Mouse (Mus musculus) ES-E14 (cell line): Measurements from ENCODE around the gene Knop1. TPM values are rescaled to one million over a fixed set of nuclear protein-coding genes. Genes with fewer than 3 reads are reported as not detected.

ENCODE experiments used
- DNase-seq: peaks from one replicate; pipeline ENCODE4 v3.0.0-alpha.2; 2013; ENCODE audit warnings: low read depth, low spot score
- H3K27ac ChIP-seq: 2 replicates; pipeline ENCODE4 v1.5.1; 2012; ENCODE audit warnings: low read depth, mild to moderate bottlenecking, low read length, moderate library complexity, mixed read lengths; ENCODE audit not compliant: poor library complexity, insufficient read depth, severe bottlenecking
- H3K36me3 ChIP-seq: 2 replicates; pipeline ENCODE4 v1.6.1; 2012; ENCODE audit warnings: mild to moderate bottlenecking, low read length, moderate library complexity, mixed read lengths; ENCODE audit not compliant: control insufficient read depth, poor library complexity, insufficient read depth, severe bottlenecking
- H3K4me1 ChIP-seq, 2 experiments: fragments of 150-350 bp in 1 of 2; sonication (generic) in 1 of 2; 2 replicates each; pipeline ENCODE4 v1.6.1; 2012; ENCODE audit warnings: low read length in 2 of 2, mild to moderate bottlenecking in 1 of 2, mixed read lengths in 1 of 2; ENCODE audit not compliant: control insufficient read depth in 2 of 2, insufficient read depth in 2 of 2, poor library complexity in 1 of 2
- H3K4me3 ChIP-seq, 2 experiments: fragments of 150-350 bp in 1 of 2; sonication (generic) in 1 of 2; 2 replicates each; pipeline ENCODE4 v1.5.1; 2012; ENCODE audit warnings: low read length in 2 of 2, low read depth in 1 of 2, mild to moderate bottlenecking in 1 of 2, mixed read lengths in 1 of 2; ENCODE audit not compliant: insufficient read depth in 1 of 2, poor library complexity in 1 of 2, severe bottlenecking in 1 of 2
- H3K9ac ChIP-seq: 2 replicates; pipeline ENCODE4 v1.6.1; 2012; ENCODE audit warnings: low read depth, mild to moderate bottlenecking, low read length, mixed read lengths; ENCODE audit not compliant: poor library complexity, insufficient read depth, severe bottlenecking
- H3K9me3 ChIP-seq: fragments of 150-350 bp; sonication (generic); 2 replicates; pipeline ENCODE4 v1.6.1; 2012; ENCODE audit warnings: low read depth, mild to moderate bottlenecking, low read length; ENCODE audit not compliant: control insufficient read depth, insufficient read depth
- CHD2 ChIP-seq: IDR thresholded peaks from 2 replicates; pipeline ENCODE4 v1.6.1; 2014; ENCODE audit warnings: mild to moderate bottlenecking, low read depth, low read length, inconsistent platforms
- HCFC1 ChIP-seq: IDR thresholded peaks from 2 replicates; pipeline ENCODE4 v1.6.1; 2012; ENCODE audit warnings: low read length, inconsistent platforms, borderline replicate concordance; ENCODE audit not compliant: insufficient read depth
- MAFK ChIP-seq: IDR thresholded peaks from 2 replicates; pipeline ENCODE4 v1.6.1; 2014; ENCODE audit warnings: mild to moderate bottlenecking, low read depth, low read length, inconsistent platforms; ENCODE audit not compliant: insufficient read depth
- ZC3H11A ChIP-seq: IDR thresholded peaks from 2 replicates; pipeline ENCODE4 v1.6.1; 2012; ENCODE audit warnings: low read depth, mild to moderate bottlenecking, inconsistent platforms, low read length, borderline replicate concordance
- ZNF384 ChIP-seq: IDR thresholded peaks from 2 replicates; pipeline ENCODE4 v1.6.1; 2012; ENCODE audit warnings: low read depth, low read length, inconsistent platforms
- in situ Hi-C, 2 experiments: fragments of 600-800 bp; cut with MboI; formaldehyde crosslinking; loops; one replicate each; pipeline ENCODE4 v1.15.1; 2025; ENCODE audit warnings: low sequenced_read_pairs in 2 of 2, inconsistent platforms in 1 of 2; ENCODE audit not compliant: unreplicated experiment in 2 of 2
- total RNA-seq: library from RNA; depleted of rRNA; stranded (reverse); fragments of 300-350 nt; gene quantifications from 2 replicates; pipeline ENCODE4 v1.2.3, GENCODE M21; 2012

Gene Knop1
- total RNA-seq, 1 experiment, result 56.8 TPM

- H3K4me3 ChIP-seq, result peak overlapping the region in 1 of 2 experiments; percentile 31; a peak in 2 of 4 replicates
- no peak for DNase-seq
- H3K9me3 ChIP-seq, result no peaks in the 10 kb centered on the region
- peaks cover 82% of the 10 kb centered on the region for H3K36me3 ChIP-seq
- H3K9ac ChIP-seq, result 0 out of 2 replicates have a peak overlapping the region, but pooled peaks have one; percentile 29
- peak overlapping the region; percentile 56 for H3K27ac ChIP-seq
- H3K4me1 ChIP-seq, result peaks cover 12 to 42% of the 10 kb centered on the region in 2 experiments; a peak in 3 of 4 replicates
- TF ChIP-seq HCFC1, result no peak
- TF ChIP-seq CHD2, result peak; percentile 86
- TF ChIP-seq MAFK, result no peak
- in situ Hi-C loops, result no loop called here
These were observed 7.3 kb downstream of the Knop1 start for GRCm38 (mm10) chr7:118848796-118849195.

GRCm38 (mm10) chr7:118846329-118846728 lies 9.7 kb downstream of the Knop1 start:
- no peak for DNase-seq
- peaks cover 8 to 33% of the 10 kb centered on the region in 2 experiments; a peak in 3 of 4 replicates for H3K4me1 ChIP-seq
- in situ Hi-C loops, result no loop called here
- H3K9me3 ChIP-seq, result no peaks in the 10 kb centered on the region
- no peak overlapping the region for H3K4me3 ChIP-seq
- H3K9ac ChIP-seq, result no peak overlapping the region
- peaks cover 76% of the 10 kb centered on the region for H3K36me3 ChIP-seq
- TF ChIP-seq CHD2, result no peak
- TF ChIP-seq HCFC1, result no peak
- TF ChIP-seq ZNF384, result no peak
- TF ChIP-seq ZC3H11A, result no peak
- TF ChIP-seq MAFK, result no peak
- no peak overlapping the region for H3K27ac ChIP-seq

- Histone ChIP-seq H3K4me1 (peaks cover 4 to 28% of the 10 kb centered on the region in 2 experiments; a peak in 3 of 4 replicates), H3K4me3 (no peak overlapping the region), H3K9me3 (no peaks in the 10 kb centered on the region), H3K27ac (no peak overlapping the region), H3K9ac (no peak overlapping the region), H3K36me3 (peaks cover 77% of the 10 kb centered on the region)
- TF ChIP-seq MAFK, result no peak
- no peak for TF ChIP-seq ZNF384
- no peak for TF ChIP-seq CHD2
- no peak for TF ChIP-seq ZC3H11A
- TF ChIP-seq HCFC1, result no peak
- no peak for DNase-seq
- in situ Hi-C loops, result no loop called here
These were observed 10.9 kb downstream of the Knop1 start for GRCm38 (mm10) chr7:118845141-118845540.

- in situ Hi-C loops, result no loop called here
- peaks cover 57% of the 10 kb centered on the region for H3K36me3 ChIP-seq
These were observed 13.1 kb downstream of the Knop1 start for GRCm38 (mm10) chr7:118842938-118843337.

More at GRCm38 (mm10) chr7:118842938-118843337, 13.1 kb downstream of the Knop1 start:
- Histone ChIP-seq H3K9ac (no peak overlapping the region), H3K9me3 (no peaks in the 10 kb centered on the region), H3K4me1 (peaks cover 0 to 9% of the 10 kb centered on the region in 2 experiments; a peak in 2 of 4 replicates), H3K27ac (no peak overlapping the region), H3K4me3 (no peak overlapping the region)
- DNase-seq, result no peak
- TF ChIP-seq ZNF384 (no peak), HCFC1 (no peak), MAFK (no peak), ZC3H11A (no peak), CHD2 (no peak)
